Mouse (Mus musculus) bone marrow macrophage, adult 2 months (primary cell): ENCODE measurements at regions not wholly inside any gene's neighbourhood (a gene's known extent, or its start where the extent isn't known, plus 50 kb on each side); places are given as distances from the start of the nearest gene placed in this dataset.

Experiments
- CTCF ChIP-seq: IDR thresholded peaks from 2 replicates; pipeline ENCODE4 v1.5.1; 2012; ENCODE audit warnings: low read depth, mild to moderate bottlenecking, low read length, moderate library complexity
- POLR2A ChIP-seq: IDR thresholded peaks from 2 replicates; pipeline ENCODE4 v1.6.1; 2012; ENCODE audit warnings: mild to moderate bottlenecking, low read depth, low read length, borderline replicate concordance

DNA sequence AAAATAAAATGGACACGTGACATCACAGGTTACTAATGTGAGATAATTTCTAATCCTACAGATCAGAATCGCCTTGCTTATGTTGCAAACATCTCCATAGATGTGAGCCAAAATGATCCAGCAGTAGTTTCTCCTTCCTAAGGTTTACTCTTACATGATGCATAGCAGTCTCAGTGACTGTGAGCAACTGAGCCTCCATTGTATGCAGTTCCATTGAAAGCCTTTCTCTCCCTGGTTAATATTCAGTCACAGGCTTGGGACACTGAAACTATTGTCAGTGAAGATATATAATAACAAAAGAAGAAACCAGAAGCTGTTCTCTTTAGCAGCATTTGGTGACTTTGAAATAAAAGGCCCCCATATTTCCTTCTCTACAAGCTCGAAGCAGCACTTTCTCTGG lies 305.9 kb downstream of the Rbm26 start:
- TF ChIP-seq CTCF (no peak), POLR2A (no peak)
